Mouse (Mus musculus): ENCODE data around the gene Rps6ka2. TPM values are rescaled to one million over a fixed set of nuclear protein-coding genes. Genes with fewer than 3 reads are reported as not detected.
A peak's percentile ranks its signal among the peaks of the same experiment; 100 is the strongest.
"Not testable (repeated sequence)": the region's sequence is repeated elsewhere in the genome, so short reads cannot be mapped to it uniquely, and the experiment has no call there.

Rps6ka2 gene
- polyA plus RNA-seq, 1 experiment from 2014 or later = 25.5 TPM

GRCm38 (mm10) chr17:7279251-7279650, 109.3 kb downstream of the Rps6ka2 start:
- Histone ChIP-seq H3K4me2 (ENCODE audit: low read depth, low read length, severe bottlenecking) (no peak overlapping the region), H3K27ac (ENCODE audit: low read depth, low read length) (no peak overlapping the region), H3K4me1 (replicated peaks; ENCODE audit: control insufficient read depth, insufficient read depth, low read length) (no peaks in the 10 kb centered on the region), H3K27me3 (ENCODE audit: control insufficient read depth, insufficient read depth, low read length) (no peaks in the 10 kb centered on the region), H3K4me3 (ENCODE audit: low read depth, low read length) (no peak overlapping the region), H3K9me3 (ENCODE audit: control insufficient read depth, low read length) (no peaks in the 10 kb centered on the region), H3K9ac (ENCODE audit: low read length) (no peak overlapping the region), H3K36me3 (ENCODE audit: control insufficient read depth, insufficient read depth, low read length) (no peaks in the 10 kb centered on the region; the same call in 1 of the 2 replicates)
- DNase-seq (ENCODE audit: low spot score) = no peak
- WGBS = 94% methylated on average over 9 of the region's 9 CpGs
- no peak for ATAC-seq (replicated peaks; ENCODE audit: low FRiP score)

GRCm38 (mm10) chr17:7284297-7284910, 114.5 kb downstream of the Rps6ka2 start:
- no peak overlapping the region for H3K4me2 ChIP-seq (ENCODE audit: low read depth, low read length, severe bottlenecking)
- no peak overlapping the region for H3K9ac ChIP-seq (ENCODE audit: low read length)
- no peak overlapping the region for H3K4me3 ChIP-seq (ENCODE audit: low read depth, low read length)
- no peak for ATAC-seq (replicated peaks; ENCODE audit: low FRiP score)
- no peaks in the 10 kb centered on the region for H3K27me3 ChIP-seq (ENCODE audit: control insufficient read depth, insufficient read depth, low read length)
- no peaks in the 10 kb centered on the region for H3K9me3 ChIP-seq (ENCODE audit: control insufficient read depth, low read length)
- 85% methylated on average over 8 of the region's 8 CpGs for WGBS
- no peaks in the 10 kb centered on the region for H3K4me1 ChIP-seq (replicated peaks; ENCODE audit: control insufficient read depth, insufficient read depth, low read length)
- DNase-seq (ENCODE audit: low spot score) = no peak
- no peaks in the 10 kb centered on the region; the same call in 1 of the 2 replicates for H3K36me3 ChIP-seq (ENCODE audit: control insufficient read depth, insufficient read depth, low read length)
- no peak overlapping the region for H3K27ac ChIP-seq (ENCODE audit: low read depth, low read length)

GRCm38 (mm10) chr17:7285292-7285691, 115.4 kb downstream of the Rps6ka2 start:
- H3K9ac ChIP-seq (ENCODE audit: low read length) = no peak overlapping the region
- no peak for ATAC-seq (replicated peaks; ENCODE audit: low FRiP score)
- H3K4me2 ChIP-seq (ENCODE audit: low read depth, low read length, severe bottlenecking) = no peak overlapping the region
- no peaks in the 10 kb centered on the region for H3K27me3 ChIP-seq (ENCODE audit: control insufficient read depth, insufficient read depth, low read length)
- H3K4me3 ChIP-seq (ENCODE audit: low read depth, low read length) = no peak overlapping the region
- no peaks in the 10 kb centered on the region for H3K4me1 ChIP-seq (replicated peaks; ENCODE audit: control insufficient read depth, insufficient read depth, low read length)
- H3K9me3 ChIP-seq (ENCODE audit: control insufficient read depth, low read length) = no peaks in the 10 kb centered on the region
- DNase-seq (ENCODE audit: low spot score) = no peak
- WGBS = 91% methylated on average over 12 of the region's 12 CpGs
- H3K36me3 ChIP-seq (ENCODE audit: control insufficient read depth, insufficient read depth, low read length) = no peaks in the 10 kb centered on the region; the same call in 1 of the 2 replicates
- H3K27ac ChIP-seq (ENCODE audit: low read depth, low read length) = no peak overlapping the region

- DNase-seq (ENCODE audit: low spot score) (no peak), ATAC-seq (replicated peaks; ENCODE audit: low FRiP score) (no peak)
- WGBS = 85% methylated on average over 12 of the region's 12 CpGs
- no peaks in the 10 kb centered on the region for H3K4me1 ChIP-seq (replicated peaks; ENCODE audit: control insufficient read depth, insufficient read depth, low read length)
- H3K9me3 ChIP-seq (ENCODE audit: control insufficient read depth, low read length) = no peaks in the 10 kb centered on the region
- H3K9ac ChIP-seq (ENCODE audit: low read length) = no peak overlapping the region
- H3K4me2 ChIP-seq (ENCODE audit: low read depth, low read length, severe bottlenecking) = no peak overlapping the region
- no peaks in the 10 kb centered on the region; the same call in 1 of the 2 replicates for H3K36me3 ChIP-seq (ENCODE audit: control insufficient read depth, insufficient read depth, low read length)
- H3K4me3 ChIP-seq (ENCODE audit: low read depth, low read length) = no peak overlapping the region
- no peaks in the 10 kb centered on the region for H3K27me3 ChIP-seq (ENCODE audit: control insufficient read depth, insufficient read depth, low read length)
- H3K27ac ChIP-seq (ENCODE audit: low read depth, low read length) = no peak overlapping the region
Observed at GRCm38 (mm10) chr17:7286422-7287050, 116.6 kb downstream of the Rps6ka2 start.

- no peaks in the 10 kb centered on the region for H3K27me3 ChIP-seq (ENCODE audit: control insufficient read depth, insufficient read depth, low read length)
- H3K9ac ChIP-seq (ENCODE audit: low read length) = no peak overlapping the region
- H3K36me3 ChIP-seq (ENCODE audit: control insufficient read depth, insufficient read depth, low read length) = no peaks in the 10 kb centered on the region; the same call in 1 of the 2 replicates
- DNase-seq (ENCODE audit: low spot score) (no peak), ATAC-seq (replicated peaks; ENCODE audit: low FRiP score) (0 out of 2 replicates have a peak, but pooled peaks have one; percentile 36)
- H3K9me3 ChIP-seq (ENCODE audit: control insufficient read depth, low read length) = no peaks in the 10 kb centered on the region
- H3K4me3 ChIP-seq (ENCODE audit: low read depth, low read length) = no peak overlapping the region
- no peak overlapping the region for H3K27ac ChIP-seq (ENCODE audit: low read depth, low read length)
- no peaks in the 10 kb centered on the region for H3K4me1 ChIP-seq (replicated peaks; ENCODE audit: control insufficient read depth, insufficient read depth, low read length)
- no peak overlapping the region for H3K4me2 ChIP-seq (ENCODE audit: low read depth, low read length, severe bottlenecking)
- 75% methylated on average over 11 of the region's 11 CpGs for WGBS
Observed at GRCm38 (mm10) chr17:7292012-7292684, 122.2 kb downstream of the Rps6ka2 start.

GRCm38 (mm10) chr17:7306278-7307196, 136.6 kb downstream of the Rps6ka2 start:
- not testable (repeated sequence) for H3K27me3 ChIP-seq (ENCODE audit: control insufficient read depth, insufficient read depth, low read length); H3K4me1 ChIP-seq (replicated peaks; ENCODE audit: control insufficient read depth, insufficient read depth, low read length); H3K36me3 ChIP-seq (ENCODE audit: control insufficient read depth, insufficient read depth, low read length); DNase-seq (ENCODE audit: low spot score); H3K9me3 ChIP-seq (ENCODE audit: control insufficient read depth, low read length); H3K27ac ChIP-seq (ENCODE audit: low read depth, low read length); H3K9ac ChIP-seq (ENCODE audit: low read length); H3K4me3 ChIP-seq (ENCODE audit: low read depth, low read length); H3K4me2 ChIP-seq (ENCODE audit: low read depth, low read length, severe bottlenecking)
- ATAC-seq (replicated peaks; ENCODE audit: low FRiP score) = peak; percentile 24; the same call in 1 of the 2 replicates
- WGBS = 66% methylated on average over 8 of the region's 8 CpGs

GRCm38 (mm10) chr17:7315693-7316382, 145.9 kb downstream of the Rps6ka2 start:
- not testable (repeated sequence) for H3K4me1 ChIP-seq (replicated peaks; ENCODE audit: control insufficient read depth, insufficient read depth, low read length); DNase-seq (ENCODE audit: low spot score); H3K9me3 ChIP-seq (ENCODE audit: control insufficient read depth, low read length); H3K9ac ChIP-seq (ENCODE audit: low read length); H3K27me3 ChIP-seq (ENCODE audit: control insufficient read depth, insufficient read depth, low read length); H3K27ac ChIP-seq (ENCODE audit: low read depth, low read length); ATAC-seq (replicated peaks; ENCODE audit: low FRiP score); H3K36me3 ChIP-seq (ENCODE audit: control insufficient read depth, insufficient read depth, low read length); H3K4me2 ChIP-seq (ENCODE audit: low read depth, low read length, severe bottlenecking); H3K4me3 ChIP-seq (ENCODE audit: low read depth, low read length)
- WGBS = 93% methylated on average over 6 of the region's 8 CpGs

GRCm38 (mm10) chr17:7319789-7320188, 149.9 kb downstream of the Rps6ka2 start:
- 88% methylated on average over 6 of the region's 6 CpGs for WGBS
- H3K4me1 ChIP-seq (replicated peaks; ENCODE audit: control insufficient read depth, insufficient read depth, low read length) = not testable (repeated sequence)

More at GRCm38 (mm10) chr17:7319789-7320188, 149.9 kb downstream of the Rps6ka2 start:
- not testable (repeated sequence) for H3K27me3 ChIP-seq (ENCODE audit: control insufficient read depth, insufficient read depth, low read length); DNase-seq (ENCODE audit: low spot score); H3K36me3 ChIP-seq (ENCODE audit: control insufficient read depth, insufficient read depth, low read length); H3K4me2 ChIP-seq (ENCODE audit: low read depth, low read length, severe bottlenecking); H3K27ac ChIP-seq (ENCODE audit: low read depth, low read length); H3K4me3 ChIP-seq (ENCODE audit: low read depth, low read length); H3K9me3 ChIP-seq (ENCODE audit: control insufficient read depth, low read length); H3K9ac ChIP-seq (ENCODE audit: low read length); ATAC-seq (replicated peaks; ENCODE audit: low FRiP score)

All from forebrain, embryonic 11.5 days (tissue).